Mouse (Mus musculus): ENCODE data around the gene Dusp14. TPM values are rescaled to one million over a fixed set of nuclear protein-coding genes. Genes with fewer than 3 reads are reported as not detected.

Gene Dusp14
- total and polyA plus RNA-seq, 2 experiments from 2014 or later, result 1.4 to 8.2 TPM

DNA sequence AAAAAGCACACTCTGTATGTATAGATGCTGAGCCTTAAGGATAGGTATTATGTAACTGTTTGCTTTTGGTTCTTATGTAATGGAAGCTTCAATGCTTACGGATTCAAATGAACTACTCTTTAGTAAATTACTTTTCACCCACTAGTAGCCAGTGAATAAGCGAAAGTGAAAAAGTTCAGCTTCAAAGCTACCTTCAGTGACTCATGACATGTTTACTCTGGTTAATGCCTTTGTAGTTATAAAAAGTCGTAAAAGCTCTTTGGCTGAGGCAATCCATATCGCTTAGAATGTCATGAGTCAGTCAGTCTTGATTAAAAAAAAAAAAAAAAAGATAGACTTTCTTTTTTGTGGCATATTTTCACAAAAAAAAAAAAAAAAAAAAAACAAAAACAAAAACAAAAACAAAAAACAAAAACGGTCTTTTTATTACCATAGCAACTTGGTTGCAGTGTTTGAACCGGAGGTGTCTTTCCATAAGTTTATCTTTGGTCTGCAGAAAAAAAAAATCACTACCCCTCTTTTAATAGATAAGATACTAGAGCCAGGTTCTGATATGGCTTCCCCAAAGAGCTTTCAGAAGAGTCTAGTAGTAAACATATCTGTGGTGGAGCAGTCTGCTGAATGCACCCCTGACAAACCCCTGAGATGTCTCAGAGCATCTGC lies 52.8 kb downstream of the Dusp14 start:
- TF ChIP-seq CTCF (IDR thresholded peaks at IDR 0.05; ENCODE audit: low read depth), result no peak
- TF ChIP-seq EP300 (IDR thresholded peaks at IDR 0.05; ENCODE audit: low read depth), result no peak
- ATAC-seq (ENCODE audit: insufficient read depth, low read depth) (no peak), DNase-seq (ENCODE audit: low spot score) (no peak)
- H3K36me3 ChIP-seq (replicated peaks; ENCODE audit: control insufficient read depth, insufficient read depth, low read length), result peaks cover 19% of the 10 kb centered on the region
- 76% methylated on average over 6 of the region's 6 CpGs for WGBS
- H3K9ac ChIP-seq (replicated peaks; ENCODE audit: low read depth, low read length), result no peak overlapping the region
- H3K27ac ChIP-seq (ENCODE audit: low read depth), result no peak overlapping the region
- H3K27me3 ChIP-seq (ENCODE audit: control insufficient read depth, insufficient read depth, low read length), result no peaks in the 10 kb centered on the region
- no peak overlapping the region for H3K4me2 ChIP-seq (ENCODE audit: low read depth, low read length)
- no peaks in the 10 kb centered on the region for H3K9me3 ChIP-seq (replicated peaks; ENCODE audit: control insufficient read depth, low read length)
- no peaks in the 10 kb centered on the region for H3K4me1 ChIP-seq (ENCODE audit: control insufficient read depth, insufficient read depth)
- H3K4me3 ChIP-seq (ENCODE audit: low read depth, low read length), result no peak overlapping the region

GRCm38 (mm10) chr11:84013105-84013504 lies 56.0 kb downstream of the Dusp14 start:
- H3K27ac ChIP-seq (ENCODE audit: low read depth), result no peak overlapping the region
- H3K27me3 ChIP-seq (ENCODE audit: control insufficient read depth, insufficient read depth, low read length), result no peaks in the 10 kb centered on the region
- 56% methylated on average over 7 of the region's 7 CpGs for WGBS
- ATAC-seq (ENCODE audit: insufficient read depth, low read depth) (no peak), DNase-seq (ENCODE audit: low spot score) (no peak)
- no peaks in the 10 kb centered on the region for H3K9me3 ChIP-seq (replicated peaks; ENCODE audit: control insufficient read depth, low read length)
- H3K4me2 ChIP-seq (ENCODE audit: low read depth, low read length), result no peak overlapping the region
- no peak overlapping the region for H3K4me3 ChIP-seq (ENCODE audit: low read depth, low read length)
- H3K9ac ChIP-seq (replicated peaks; ENCODE audit: low read depth, low read length), result no peak overlapping the region
- TF ChIP-seq CTCF (IDR thresholded peaks at IDR 0.05; ENCODE audit: low read depth), result no peak
- no peak for TF ChIP-seq EP300 (IDR thresholded peaks at IDR 0.05; ENCODE audit: low read depth)
- H3K4me1 ChIP-seq (ENCODE audit: control insufficient read depth, insufficient read depth), result no peaks in the 10 kb centered on the region
- H3K36me3 ChIP-seq (replicated peaks; ENCODE audit: control insufficient read depth, insufficient read depth, low read length), result peaks cover 19% of the 10 kb centered on the region

GRCm38 (mm10) chr11:84011576-84011975 lies 57.5 kb downstream of the Dusp14 start:
- H3K4me1 ChIP-seq (ENCODE audit: control insufficient read depth, insufficient read depth), result no peaks in the 10 kb centered on the region
- no peak for TF ChIP-seq EP300 (IDR thresholded peaks at IDR 0.05; ENCODE audit: low read depth)
- no peaks in the 10 kb centered on the region for H3K27me3 ChIP-seq (ENCODE audit: control insufficient read depth, insufficient read depth, low read length)
- peaks cover 22% of the 10 kb centered on the region for H3K36me3 ChIP-seq (replicated peaks; ENCODE audit: control insufficient read depth, insufficient read depth, low read length)
- no peak overlapping the region for H3K4me2 ChIP-seq (ENCODE audit: low read depth, low read length)
- ATAC-seq (ENCODE audit: insufficient read depth, low read depth) (no peak), DNase-seq (ENCODE audit: low spot score) (no peak)
- no peaks in the 10 kb centered on the region for H3K9me3 ChIP-seq (replicated peaks; ENCODE audit: control insufficient read depth, low read length)
- H3K9ac ChIP-seq (replicated peaks; ENCODE audit: low read depth, low read length), result no peak overlapping the region
- H3K27ac ChIP-seq (ENCODE audit: low read depth), result no peak overlapping the region
- WGBS, result 80% methylated on average over 2 of the region's 2 CpGs
- H3K4me3 ChIP-seq (ENCODE audit: low read depth, low read length), result no peak overlapping the region

DNA sequence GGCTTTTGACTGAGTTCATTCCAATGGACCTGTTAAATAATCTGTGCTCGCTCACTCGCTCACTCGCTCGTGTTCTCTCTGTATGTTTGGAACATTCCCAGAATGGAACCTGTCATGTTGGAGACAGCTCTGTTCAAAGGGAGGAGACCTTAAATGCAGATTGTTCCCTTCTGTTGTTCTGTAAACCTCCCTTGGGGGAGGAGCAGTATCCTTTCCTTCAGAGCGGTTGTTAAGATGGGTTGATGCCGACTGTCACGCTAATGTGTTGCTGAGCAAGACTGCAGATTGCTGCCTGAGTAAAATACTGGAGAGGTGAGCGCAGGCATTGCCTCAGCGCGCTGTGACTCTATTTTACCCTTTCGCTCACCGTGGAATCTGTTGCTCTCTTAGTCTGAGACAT lies 58.0 kb downstream of the Dusp14 start:
- no peak overlapping the region for H3K4me3 ChIP-seq (ENCODE audit: low read depth, low read length)
- WGBS, result 65% methylated on average over 12 of the region's 12 CpGs
- no peak overlapping the region for H3K9ac ChIP-seq (replicated peaks; ENCODE audit: low read depth, low read length)
- H3K27ac ChIP-seq (ENCODE audit: low read depth), result no peak overlapping the region
- DNase-seq (ENCODE audit: low spot score) (no peak), ATAC-seq (ENCODE audit: insufficient read depth, low read depth) (no peak)
- H3K9me3 ChIP-seq (replicated peaks; ENCODE audit: control insufficient read depth, low read length), result no peaks in the 10 kb centered on the region
- H3K27me3 ChIP-seq (ENCODE audit: control insufficient read depth, insufficient read depth, low read length), result no peaks in the 10 kb centered on the region
- no peak for TF ChIP-seq EP300 (IDR thresholded peaks at IDR 0.05; ENCODE audit: low read depth)
- TF ChIP-seq CTCF (IDR thresholded peaks at IDR 0.05; ENCODE audit: low read depth), result no peak
- H3K4me2 ChIP-seq (ENCODE audit: low read depth, low read length), result no peak overlapping the region
- H3K4me1 ChIP-seq (ENCODE audit: control insufficient read depth, insufficient read depth), result no peaks in the 10 kb centered on the region
- H3K36me3 ChIP-seq (replicated peaks; ENCODE audit: control insufficient read depth, insufficient read depth, low read length), result peaks cover 27% of the 10 kb centered on the region

DNA sequence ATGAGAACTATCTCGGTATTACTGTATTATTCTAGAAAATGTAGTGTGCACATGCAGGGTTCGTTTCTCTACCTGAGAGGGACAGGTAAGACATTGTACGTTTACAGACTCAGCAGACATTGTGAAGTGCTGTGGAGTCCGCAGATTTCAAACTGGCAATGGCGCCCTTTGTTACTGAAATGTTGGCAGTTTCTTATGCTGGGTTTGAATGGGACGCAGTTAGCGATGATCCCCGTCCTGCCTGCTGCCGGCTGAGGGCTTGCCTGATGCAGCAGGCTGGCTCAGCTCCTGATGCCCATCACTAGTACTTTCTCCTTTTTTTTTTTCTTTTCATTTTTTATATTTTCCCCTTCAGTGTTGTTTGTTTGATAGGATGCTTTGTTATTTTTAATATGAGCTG lies 58.6 kb downstream of the Dusp14 start:
- Histone ChIP-seq H3K4me1 (ENCODE audit: control insufficient read depth, insufficient read depth) (no peaks in the 10 kb centered on the region), H3K4me2 (ENCODE audit: low read depth, low read length) (no peak overlapping the region), H3K9ac (replicated peaks; ENCODE audit: low read depth, low read length) (no peak overlapping the region), H3K27me3 (ENCODE audit: control insufficient read depth, insufficient read depth, low read length) (no peaks in the 10 kb centered on the region), H3K36me3 (replicated peaks; ENCODE audit: control insufficient read depth, insufficient read depth, low read length) (peaks cover 33% of the 10 kb centered on the region), H3K9me3 (replicated peaks; ENCODE audit: control insufficient read depth, low read length) (no peaks in the 10 kb centered on the region), H3K27ac (ENCODE audit: low read depth) (no peak overlapping the region), H3K4me3 (ENCODE audit: low read depth, low read length) (no peak overlapping the region)
- no peak for DNase-seq (ENCODE audit: low spot score)
- ATAC-seq (ENCODE audit: insufficient read depth, low read depth), result no peak
- TF ChIP-seq EP300 (IDR thresholded peaks at IDR 0.05; ENCODE audit: low read depth), result no peak
- no peak for TF ChIP-seq CTCF (IDR thresholded peaks at IDR 0.05; ENCODE audit: low read depth)
- WGBS, result 92% methylated on average over 9 of the region's 9 CpGs

GRCm38 (mm10) chr11:84009001-84009400 lies 60.1 kb downstream of the Dusp14 start:
- H3K4me1 ChIP-seq (ENCODE audit: control insufficient read depth, insufficient read depth), result no peaks in the 10 kb centered on the region
- DNase-seq (ENCODE audit: low spot score), result no peak
- peaks cover 46% of the 10 kb centered on the region for H3K36me3 ChIP-seq (replicated peaks; ENCODE audit: control insufficient read depth, insufficient read depth, low read length)
- ATAC-seq (ENCODE audit: insufficient read depth, low read depth), result no peak
- no peak for TF ChIP-seq EP300 (IDR thresholded peaks at IDR 0.05; ENCODE audit: low read depth)
- TF ChIP-seq CTCF (IDR thresholded peaks at IDR 0.05; ENCODE audit: low read depth), result no peak
- no peaks in the 10 kb centered on the region for H3K27me3 ChIP-seq (ENCODE audit: control insufficient read depth, insufficient read depth, low read length)
- H3K4me3 ChIP-seq (ENCODE audit: low read depth, low read length), result no peak overlapping the region
- whole genome bisulfite sequencing, result 91% methylated on average over 9 of the region's 9 CpGs
- no peak overlapping the region for H3K4me2 ChIP-seq (ENCODE audit: low read depth, low read length)
- H3K9ac ChIP-seq (replicated peaks; ENCODE audit: low read depth, low read length), result no peak overlapping the region
- no peak overlapping the region for H3K27ac ChIP-seq (ENCODE audit: low read depth)
- no peaks in the 10 kb centered on the region for H3K9me3 ChIP-seq (replicated peaks; ENCODE audit: control insufficient read depth, low read length)
